Mouse (Mus musculus) spleen, adult 12 weeks (tissue): ENCODE results near the gene Fnd3c2.
A peak's percentile ranks its signal among the peaks of the same experiment; 100 is the strongest.
"Not testable (repeated sequence)": the region's sequence is repeated elsewhere in the genome, so short reads cannot be mapped to it uniquely, and the experiment has no call there.

ENCODE experiments used
- DNase-seq: peaks from one replicate; pipeline ENCODE4 v3.0.0; 2022; ENCODE audit warnings: low spot score

Gene Fnd3c2

GRCm38 (mm10) chrX:106255276-106255675, at the start of gene Fnd3c2:
Gene Fnd3c2, minus strand, starts transcription at chrX:106255376.
- DNase-seq: no peak

- DNase-seq: no peak
Observed at GRCm38 (mm10) chrX:106284441-106284840, 29.3 kb upstream of the Fnd3c2 start.

- DNase-seq: no peak
Observed at GRCm38 (mm10) chrX:106221058-106221457, 34.1 kb downstream of the Fnd3c2 start, which contains the start of gene Taf9b. Gene Taf9b, minus strand, starts transcription at chrX:106221158.

GRCm38 (mm10) chrX:106219171-106220032, 35.8 kb downstream of the Fnd3c2 start:
- peak; percentile 42 for DNase-seq

GRCm38 (mm10) chrX:106209100-106209499, 46.1 kb downstream of the Fnd3c2 start:
- no peak for DNase-seq

- DNase-seq: no peak
Observed at GRCm38 (mm10) chrX:106198904-106199303, 56.3 kb downstream of the Fnd3c2 start.

- no peak for DNase-seq
Observed at GRCm38 (mm10) chrX:106197308-106197707, 57.9 kb downstream of the Fnd3c2 start.

- DNase-seq: not testable (repeated sequence)
Observed at GRCm38 (mm10) chrX:106194361-106194760, 60.8 kb downstream of the Fnd3c2 start.

- DNase-seq: no peak
Observed at GRCm38 (mm10) chrX:106190091-106190490, 65.1 kb downstream of the Fnd3c2 start.

- DNase-seq: no peak
Observed at GRCm38 (mm10) chrX:106189356-106189755, 65.8 kb downstream of the Fnd3c2 start.

- DNase-seq: peak; percentile 4
Observed at GRCm38 (mm10) chrX:106187737-106188136, 67.4 kb downstream of the Fnd3c2 start.

- peak; percentile 75 for DNase-seq
Observed at GRCm38 (mm10) chrX:106186713-106187649, 68.2 kb downstream of the Fnd3c2 start, which contains the start of gene Pgk1. Gene Pgk1, plus strand, starts transcription at chrX:106187100.

- DNase-seq: no peak
Observed at GRCm38 (mm10) chrX:106185706-106186105, 69.5 kb downstream of the Fnd3c2 start.
